Mouse (Mus musculus) heart, adult 2 months (tissue): ENCODE data around the gene Prss50.

Source experiments
- CTCF ChIP-seq: fragments of 200-600 bp; IDR thresholded peaks from 2 replicates; pipeline ENCODE4 v1.8.1; 2022; ENCODE audit warnings: antibody characterized with exemption, mild to moderate bottlenecking, moderate library complexity
- POLR2A ChIP-seq: fragments of 200-500 bp; IDR thresholded peaks from 2 replicates; pipeline ENCODE4 v1.6.1; 2011; ENCODE audit warnings: mild to moderate bottlenecking, low read depth, low read length, control low read depth; ENCODE audit not compliant: insufficient read depth

DNA sequence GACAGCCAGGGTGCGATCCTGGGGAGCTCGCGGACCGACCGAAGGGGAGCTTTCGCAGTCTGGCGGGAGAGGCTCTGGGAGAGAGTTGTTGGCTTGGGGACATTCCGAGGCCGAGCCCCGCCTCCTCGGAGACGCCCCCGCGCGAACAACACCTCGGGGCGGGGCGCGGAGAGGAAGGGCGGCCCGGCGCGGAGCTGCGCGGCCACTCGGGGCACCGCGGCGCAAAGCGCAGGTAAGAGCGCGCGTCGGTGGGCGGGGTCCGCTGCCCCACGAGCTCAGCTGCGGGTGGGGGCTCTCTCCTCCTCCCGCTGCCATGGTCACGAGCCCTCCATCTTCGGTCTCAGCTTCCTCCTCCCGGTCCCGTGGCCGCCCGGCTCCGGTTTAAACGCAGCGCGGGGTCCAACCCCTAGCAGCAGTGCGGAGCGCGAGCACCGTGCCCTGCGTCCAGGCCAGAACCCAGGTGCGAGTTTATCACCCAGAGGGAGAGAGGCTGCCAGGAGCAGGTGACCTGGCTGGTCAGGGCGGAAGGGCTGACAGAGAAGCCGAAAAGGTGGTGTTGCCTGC is 22.3 kb downstream of the Prss50 start, which contains the start of gene Tmie:
- TF ChIP-seq CTCF (peak; percentile 25), POLR2A (peak; percentile 95)
